Mouse (Mus musculus) midbrain, embryonic 16.5 days (tissue): ENCODE data around the gene BC051019. TPM values are rescaled to one million over a fixed set of nuclear protein-coding genes. Genes with fewer than 3 reads are reported as not detected.
A peak's percentile ranks its signal among the peaks of the same experiment; 100 is the strongest.

Experiments
- ATAC-seq: fragments of 200-750 bp; cut with Nextera tagmentation; 2 replicates; pipeline ENCODE4 v1.8.0; 2017; ENCODE audit warnings: moderate TSS enrichment
- H3K27ac ChIP-seq: fragments of 300-500 bp; sonication (generic); 2 replicates; pipeline ENCODE4 v1.5.1; 2014; ENCODE audit warnings: mild to moderate bottlenecking, low read length, mixed read lengths
- H3K27me3 ChIP-seq: fragments of 300-500 bp; sonication (generic); 2 replicates; pipeline ENCODE4 v1.6.1; 2014; ENCODE audit warnings: low read depth, low read length, mixed read lengths; ENCODE audit not compliant: control insufficient read depth, insufficient read depth
- H3K36me3 ChIP-seq: fragments of 300-500 bp; sonication (generic); 2 replicates; pipeline ENCODE4 v1.6.1; 2014; ENCODE audit warnings: mild to moderate bottlenecking, low read length, moderate library complexity, mixed read lengths; ENCODE audit not compliant: control insufficient read depth, insufficient read depth
- H3K4me1 ChIP-seq: fragments of 300-500 bp; sonication (generic); 2 replicates; pipeline ENCODE4 v1.6.1; 2014; ENCODE audit warnings: mild to moderate bottlenecking, low read length, mixed read lengths; ENCODE audit not compliant: control insufficient read depth, insufficient read depth
- H3K4me2 ChIP-seq: fragments of 300-500 bp; sonication (generic); 2 replicates; pipeline ENCODE4 v1.6.1; 2014; ENCODE audit warnings: mild to moderate bottlenecking, low read length, mixed read lengths
- H3K4me3 ChIP-seq: fragments of 300-500 bp; sonication (generic); 2 replicates; pipeline ENCODE4 v1.5.1; 2014; ENCODE audit warnings: low read depth, mild to moderate bottlenecking, low read length, moderate library complexity, mixed read lengths
- H3K9ac ChIP-seq: fragments of 300-500 bp; sonication (generic); 2 replicates; pipeline ENCODE4 v1.6.1; 2014; ENCODE audit warnings: low read depth, low read length, mixed read lengths
- H3K9me3 ChIP-seq: fragments of 300-500 bp; sonication (generic); replicated peaks from 2 replicates; pipeline ENCODE4 v1.6.1; 2014; ENCODE audit warnings: mild to moderate bottlenecking, low read length, mixed read lengths; ENCODE audit not compliant: control insufficient read depth, poor library complexity, severe bottlenecking
- WGBS: fragments of 180-500 bp; shearing (Covaris S2); extraction: QIAGEN DNeasy Blood & Tissue Kit; methylation state at CpG from one replicate; pipeline ENCODE4 v1.1.7; 2014; 5-methylcytosine and 5-hydroxymethylcytosine counted together
- polyA plus RNA-seq: library from polyadenylated mRNA; unstranded; fragments of >200 nt; fragmentation: Nextera tagmentation; extraction: Ambion mirVana; gene quantifications from 2 replicates; pipeline ENCODE4 v1.2.1, GENCODE M21; 2015

The BC051019 gene
- polyA plus RNA-seq, 1 experiment from 2014 or later: 0.44 TPM

DNA sequence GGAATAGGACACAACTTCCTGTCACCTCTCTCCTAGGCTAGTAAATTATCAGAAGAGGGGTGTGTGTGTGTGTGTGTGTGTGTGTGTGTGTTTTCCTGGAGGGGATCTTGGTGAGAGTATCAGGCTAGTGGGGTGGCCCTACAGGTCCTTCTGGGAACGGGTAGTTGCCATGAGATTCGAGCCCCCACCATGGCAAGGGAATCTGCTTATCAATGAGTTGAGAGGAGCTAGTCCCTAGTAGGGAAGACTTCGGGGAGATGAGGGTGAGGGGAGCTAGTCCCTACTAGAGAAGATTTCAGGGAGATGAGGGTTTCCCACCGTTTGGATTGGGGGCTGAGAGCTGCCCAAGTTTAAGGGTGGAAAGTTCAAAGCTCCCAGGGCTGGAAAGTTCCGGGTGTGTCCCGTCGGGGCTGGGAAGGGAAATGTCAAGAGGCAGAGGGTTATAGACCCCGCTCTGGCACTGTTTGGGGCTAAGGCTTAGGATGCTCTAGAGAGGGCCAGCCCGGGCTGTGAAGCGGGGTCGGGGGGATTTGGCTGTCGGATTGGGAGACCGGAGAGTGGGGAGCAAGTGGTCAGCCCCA, 27.9 kb upstream of the BC051019 start:
- H3K9ac ChIP-seq: peak overlapping the region; percentile 98
- H3K36me3 ChIP-seq: 0 out of 2 replicates have a peak, but pooled peaks cover 3% of the 10 kb centered on the region
- 3% methylated on average over 13 of the region's 13 CpGs for WGBS

DNA sequence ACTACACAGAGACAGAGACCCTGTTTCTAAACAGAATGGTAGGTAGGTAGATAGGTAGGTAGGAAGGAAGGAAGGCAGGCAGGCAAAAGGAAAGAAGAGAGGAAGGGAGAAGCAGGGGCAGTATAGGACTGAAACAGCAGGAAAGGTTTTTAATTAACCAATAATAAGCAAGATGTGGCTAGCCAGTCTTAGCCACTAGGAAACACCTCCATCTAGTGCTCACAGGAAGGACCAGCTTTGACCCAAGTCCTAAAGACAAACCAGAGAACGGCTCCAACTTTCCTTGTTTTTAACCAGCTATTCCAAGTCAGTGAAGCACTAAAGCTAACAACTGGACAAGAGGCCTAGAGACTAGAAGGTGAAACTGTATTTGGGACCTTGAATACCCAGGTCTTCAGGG, 24.1 kb upstream of the BC051019 start:
- 59% methylated on average over 1 of the region's 1 CpGs for WGBS
- no peak for ATAC-seq
- H3K4me3 ChIP-seq: no peak overlapping the region

More for the DNA sequence above, 27.9 kb upstream of the BC051019 start:
- ATAC-seq: peak; percentile 68
- H3K27ac ChIP-seq: peak overlapping the region; percentile 88
- H3K4me2 ChIP-seq: peak overlapping the region; percentile 66
- peaks cover 20% of the 10 kb centered on the region for H3K4me1 ChIP-seq
- H3K27me3 ChIP-seq: no peaks in the 10 kb centered on the region
- H3K9me3 ChIP-seq: no peaks in the 10 kb centered on the region
- peak overlapping the region; percentile 72 for H3K4me3 ChIP-seq

GRCm38 (mm10) chr7:109741703-109742102, 18.1 kb upstream of the BC051019 start:
- no peaks in the 10 kb centered on the region for H3K4me1 ChIP-seq
- no peak overlapping the region for H3K27ac ChIP-seq
- H3K9me3 ChIP-seq: no peaks in the 10 kb centered on the region
- H3K4me3 ChIP-seq: no peak overlapping the region
- H3K36me3 ChIP-seq: peaks cover 47% of the 10 kb centered on the region
- no peaks in the 10 kb centered on the region for H3K27me3 ChIP-seq
- H3K9ac ChIP-seq: no peak overlapping the region
- no peak overlapping the region for H3K4me2 ChIP-seq
- ATAC-seq: no peak
- WGBS: 87% methylated on average over 4 of the region's 4 CpGs

More for the DNA sequence above, 24.1 kb upstream of the BC051019 start:
- Histone ChIP-seq H3K36me3 (peaks cover 27% of the 10 kb centered on the region), H3K27me3 (no peaks in the 10 kb centered on the region), H3K9me3 (no peaks in the 10 kb centered on the region), H3K4me2 (no peak overlapping the region), H3K27ac (no peak overlapping the region), H3K9ac (no peak overlapping the region), H3K4me1 (peaks cover 10% of the 10 kb centered on the region)

DNA sequence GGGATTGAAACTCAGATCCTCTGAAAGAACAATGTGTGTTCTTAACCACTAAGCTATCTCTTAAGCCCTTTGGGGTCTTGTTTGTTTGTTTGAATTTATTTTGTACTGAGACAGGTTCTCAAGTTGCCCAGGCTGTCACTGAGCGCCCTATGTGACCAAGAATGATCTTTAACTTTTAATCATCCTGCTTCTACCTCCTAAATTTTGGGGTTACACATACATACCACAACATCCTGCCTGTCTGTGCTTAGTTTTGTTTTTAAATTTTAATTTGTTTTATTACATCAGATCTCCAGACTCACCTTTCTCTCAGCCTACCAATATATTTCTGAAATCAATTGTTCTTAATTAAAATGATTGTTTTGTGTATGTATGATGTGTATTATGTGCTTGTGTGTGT, 17.4 kb upstream of the BC051019 start:
- Histone ChIP-seq H3K4me2 (no peak overlapping the region), H3K4me1 (no peaks in the 10 kb centered on the region), H3K27ac (no peak overlapping the region), H3K9me3 (no peaks in the 10 kb centered on the region), H3K4me3 (no peak overlapping the region), H3K27me3 (no peaks in the 10 kb centered on the region), H3K36me3 (peaks cover 51% of the 10 kb centered on the region), H3K9ac (no peak overlapping the region)
- no peak for ATAC-seq
- 96% methylated on average over 1 of the region's 1 CpGs for WGBS

- ATAC-seq: no peak
- H3K27me3 ChIP-seq: no peaks in the 10 kb centered on the region
- H3K4me1 ChIP-seq: no peaks in the 10 kb centered on the region
- no peak overlapping the region for H3K27ac ChIP-seq
- H3K4me3 ChIP-seq: no peak overlapping the region
- no peak overlapping the region for H3K9ac ChIP-seq
- H3K36me3 ChIP-seq: peaks cover 47% of the 10 kb centered on the region
- no peak overlapping the region for H3K4me2 ChIP-seq
- no peaks in the 10 kb centered on the region for H3K9me3 ChIP-seq
- WGBS: 93% methylated on average over 5 of the region's 5 CpGs
These were observed 16.2 kb upstream of the BC051019 start for GRCm38 (mm10) chr7:109739822-109740370.

- 95% methylated on average over 4 of the region's 4 CpGs for WGBS
- ATAC-seq: no peak
- no peaks in the 10 kb centered on the region for H3K27me3 ChIP-seq
These were observed 11.2 kb upstream of the BC051019 start for GRCm38 (mm10) chr7:109734806-109735205.

GRCm38 (mm10) chr7:109731626-109732025, 8.0 kb upstream of the BC051019 start, which contains the start of gene Ascl3:
TSS of gene Ascl3 (minus strand) at chr7:109731726.
- Histone ChIP-seq H3K4me3 (no peak within 1 kb of the TSS), H3K9me3 (no peaks in the 10 kb centered on the region), H3K27ac (no peak within 1 kb of the TSS), H3K27me3 (no peaks in the 10 kb centered on the region), H3K4me2 (no peak within 1 kb of the TSS), H3K36me3 (peaks cover 12% of the 10 kb centered on the region; the same call in 1 of the 2 replicates), H3K9ac (no peak within 1 kb of the TSS), H3K4me1 (no peaks in the 10 kb centered on the region)
- ATAC-seq: no peak
- WGBS: 88% methylated on average over 5 of the region's 5 CpGs

More at GRCm38 (mm10) chr7:109734806-109735205, 11.2 kb upstream of the BC051019 start:
- H3K9ac ChIP-seq: no peak overlapping the region
- H3K4me2 ChIP-seq: no peak overlapping the region
- H3K9me3 ChIP-seq: no peaks in the 10 kb centered on the region
- H3K4me1 ChIP-seq: no peaks in the 10 kb centered on the region
- H3K4me3 ChIP-seq: no peak overlapping the region
- peaks cover 17% of the 10 kb centered on the region; the same call in 1 of the 2 replicates for H3K36me3 ChIP-seq
- H3K27ac ChIP-seq: no peak overlapping the region

DNA sequence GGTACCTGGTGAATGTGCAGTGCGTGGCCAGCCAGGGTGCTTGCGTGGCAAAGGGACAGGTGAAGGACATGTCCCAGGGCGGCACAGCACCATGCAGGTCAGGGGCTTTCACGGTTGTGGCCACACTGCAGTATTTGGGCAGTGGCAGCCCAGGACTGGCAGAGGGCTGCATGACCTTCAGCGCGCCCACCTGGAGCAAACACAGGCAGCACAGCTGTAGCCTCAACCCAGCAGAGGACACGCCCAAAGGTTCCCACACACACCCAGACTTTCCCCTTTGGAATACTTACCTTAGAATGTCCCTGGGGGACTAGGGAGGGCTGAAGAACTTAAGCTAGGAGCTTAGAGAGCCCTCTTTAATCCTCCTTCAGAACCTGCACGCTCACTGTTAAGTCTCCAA, 536 bp downstream of the BC051019 start:
- no peak overlapping the region for H3K4me2 ChIP-seq
- H3K36me3 ChIP-seq: no peaks in the 10 kb centered on the region
- no peak overlapping the region for H3K27ac ChIP-seq
- H3K9me3 ChIP-seq: no peaks in the 10 kb centered on the region
- no peaks in the 10 kb centered on the region for H3K4me1 ChIP-seq
- H3K9ac ChIP-seq: no peak overlapping the region
- H3K4me3 ChIP-seq: no peak overlapping the region
- no peak for ATAC-seq
- WGBS: 98% methylated on average over 8 of the region's 8 CpGs
- no peaks in the 10 kb centered on the region for H3K27me3 ChIP-seq

DNA sequence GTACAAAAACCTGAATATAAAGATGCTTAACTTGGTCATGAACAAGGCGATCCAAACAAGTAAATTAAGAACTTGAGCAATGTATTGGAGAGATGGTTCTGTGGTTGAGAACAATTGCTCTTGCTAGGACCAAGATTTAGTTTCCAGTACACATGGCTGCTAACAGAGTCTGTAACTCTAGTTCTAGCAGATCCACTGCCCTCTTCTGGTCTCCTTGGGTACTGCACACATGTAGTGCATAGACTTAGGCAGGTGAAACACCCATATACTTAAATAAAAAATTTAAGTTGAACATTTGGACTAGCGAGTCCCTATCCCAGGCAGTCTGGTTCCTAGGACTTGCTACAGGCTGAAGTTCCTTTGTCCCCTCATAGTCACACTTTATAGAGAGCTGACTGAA, 1.0 kb downstream of the BC051019 start:
- Histone ChIP-seq H3K4me2 (no peak overlapping the region), H3K9ac (no peak overlapping the region), H3K27ac (no peak overlapping the region), H3K36me3 (no peaks in the 10 kb centered on the region), H3K4me3 (no peak overlapping the region), H3K4me1 (no peaks in the 10 kb centered on the region), H3K9me3 (no peaks in the 10 kb centered on the region), H3K27me3 (no peaks in the 10 kb centered on the region)
- ATAC-seq: no peak
- WGBS: 95% methylated on average over 2 of the region's 2 CpGs
